ENCODE assay signal across 9 mouse cellular contexts in genomic region chr6:90945560-90946230, GRCm38 (mm10). TPM values are rescaled to one million over a fixed set of nuclear protein-coding genes. Genes with fewer than 3 reads are reported as not detected.
DNase-seq lines count a peak whose midpoint lies in the region; ATAC-seq and TF ChIP-seq lines count a peak whose summit lies in the region.
"Had no signal": no experiment of that assay in that cellular context is flagged by ENCODE, and none has a peak within 500 bp of the region (broad histone marks: within the 10 kb centered on the region; RNA-seq: fewer than 3 reads in every experiment).

No protein-coding gene starts in this region.

- H3K9ac ChIP-seq in forebrain, embryonic 15.5 days (replicated peaks), result no peak overlapping the region
- no peak overlapping the region for H3K9ac ChIP-seq in forebrain, embryonic 11.5 days (ENCODE audit: low read length)

- TF ChIP-seq POLR2A in brain, embryonic 14.5 days (IDR thresholded peaks at IDR 0.05; ENCODE audit: borderline replicate concordance, extremely low read depth, insufficient read depth, insufficient read length, poor library complexity, severe bottlenecking), result no peak
- no peak for TF ChIP-seq POLR2A in kidney, adult 2 months (IDR thresholded peaks at IDR 0.05; ENCODE audit: low read depth, low read length)
- no peak for TF ChIP-seq POLR2A in lung, adult 2 months (IDR thresholded peaks at IDR 0.05; ENCODE audit: borderline replicate concordance, extremely low read depth, low read depth, low read length)

- H3K27me3 ChIP-seq in forebrain, embryonic 15.5 days, result no peaks in the 10 kb centered on the region
- H3K27me3 ChIP-seq in forebrain, embryonic 11.5 days (ENCODE audit: control insufficient read depth, insufficient read depth, low read length), result no peaks in the 10 kb centered on the region
- no peaks in the 10 kb centered on the region for H3K27me3 ChIP-seq in kidney, adult 2 months (replicated peaks; ENCODE audit: control insufficient read depth, insufficient read depth, low read length)

- DNase-seq in forebrain, embryonic 11.5 days (ENCODE audit: low spot score), result no peak
- DNase-seq in brain, embryonic 14.5 days (ENCODE audit: low read depth), result peak; percentile 47
- peak; percentile 55 for DNase-seq in kidney, adult 2 months
- DNase-seq in lung, adult 2 months, result peak; percentile 19
- no peak for DNase-seq in yolk sac, embryonic 10.5 days (ENCODE audit: low spot score)
- no peak for DNase-seq in liver

- ATAC-seq in forebrain, embryonic 15.5 days (replicated peaks), result 0 out of 2 replicates have a peak, but pooled peaks have one; percentile 26
- ATAC-seq in forebrain, embryonic 11.5 days (replicated peaks; ENCODE audit: low FRiP score), result no peak
- ATAC-seq in megakaryocyte progenitor cell, adult 5-6 weeks (replicated peaks; ENCODE audit: poor library complexity), result no peak

- no peaks in the 10 kb centered on the region for H3K4me1 ChIP-seq in forebrain, embryonic 15.5 days
- H3K4me1 ChIP-seq in forebrain, embryonic 11.5 days (replicated peaks; ENCODE audit: control insufficient read depth, insufficient read depth, low read length), result no peaks in the 10 kb centered on the region
- no peaks in the 10 kb centered on the region for H3K4me1 ChIP-seq in kidney, adult 2 months (ENCODE audit: control insufficient read depth, insufficient read depth, low read length)
- peaks cover 3% of the 10 kb centered on the region; the same call in 1 of the 2 replicates for H3K4me1 ChIP-seq in lung, adult 2 months (ENCODE audit: control insufficient read depth, insufficient read depth, low read length)

- no peaks in the 10 kb centered on the region for H3K36me3 ChIP-seq in forebrain, embryonic 15.5 days
- H3K36me3 ChIP-seq in forebrain, embryonic 11.5 days (ENCODE audit: control insufficient read depth, insufficient read depth, low read length), result no peaks in the 10 kb centered on the region
- H3K36me3 ChIP-seq in kidney, adult 2 months (ENCODE audit: control insufficient read depth, insufficient read depth, low read length), result no peaks in the 10 kb centered on the region

- TF ChIP-seq CTCF in brain, embryonic 14.5 days (IDR thresholded peaks at IDR 0.05; ENCODE audit: borderline replicate concordance, extremely low read depth, insufficient read depth, insufficient read length), result no peak
- no peak for TF ChIP-seq CTCF in kidney, adult 2 months (conservative IDR thresholded peaks at IDR 0.05; ENCODE audit: insufficient read depth, insufficient read length, low read depth, low read length)
- no peak for TF ChIP-seq CTCF in lung, adult 2 months (IDR thresholded peaks at IDR 0.05; ENCODE audit: insufficient read depth, low read length)

- no peaks in the 10 kb centered on the region for H3K9me3 ChIP-seq in forebrain, embryonic 15.5 days
- no peaks in the 10 kb centered on the region for H3K9me3 ChIP-seq in forebrain, embryonic 11.5 days (ENCODE audit: control insufficient read depth, low read length)

- no peak overlapping the region for H3K27ac ChIP-seq in forebrain, embryonic 15.5 days (replicated peaks)
- no peak overlapping the region for H3K27ac ChIP-seq in forebrain, embryonic 11.5 days (ENCODE audit: low read depth, low read length)
- no peak overlapping the region for H3K27ac ChIP-seq in kidney, adult 2 months (ENCODE audit: insufficient read depth, low read depth, low read length)
- H3K27ac ChIP-seq: layer of hippocampus, adult 2 months had no signal

- H3K4me2 ChIP-seq in forebrain, embryonic 15.5 days (replicated peaks), result no peak overlapping the region
- H3K4me2 ChIP-seq in forebrain, embryonic 11.5 days (ENCODE audit: low read depth, low read length, severe bottlenecking), result no peak overlapping the region

- no peak overlapping the region for H3K4me3 ChIP-seq in forebrain, embryonic 15.5 days
- H3K4me3 ChIP-seq in forebrain, embryonic 11.5 days (ENCODE audit: low read depth, low read length), result no peak overlapping the region
- no peak overlapping the region for H3K4me3 ChIP-seq in kidney, adult 2 months (ENCODE audit: insufficient read depth, low read depth, low read length)
- no peak overlapping the region for H3K4me3 ChIP-seq in lung, adult 2 months (replicated peaks; ENCODE audit: extremely low read depth, low read depth, low read length)
- H3K4me3 ChIP-seq: layer of hippocampus, adult 2 months had no signal

- 49% methylated on average over 2 of the region's 2 CpGs for whole genome bisulfite sequencing in forebrain, embryonic 15.5 days
- WGBS in forebrain, embryonic 11.5 days, result 66% methylated on average over 2 of the region's 2 CpGs
- 59% methylated on average over 2 of the region's 2 CpGs for WGBS in kidney, adult 2 months
- 47% methylated on average over 2 of the region's 2 CpGs for WGBS in lung, adult 2 months

RNA-seq across cellular contexts. Expression of gene Iqsec1, which starts 42.8 kb away (rescaled TPM):
- 15.0 and 16.3 TPM in 2 replicates for polyA plus RNA-seq in forebrain, embryonic 15.5 days (2015; fragmentation: Nextera tagmentation; extraction: Ambion mirVana)
- 15.0 and 17.4 TPM in 2 replicates for polyA plus RNA-seq in forebrain, embryonic 11.5 days (2014; fragmentation: Nextera tagmentation; extraction: Ambion mirVana)
- polyA plus RNA-seq in brain, embryonic 14.5 days (2012; rRNA removed), result 55.5 and 91.1 TPM in 2 replicates
- 149 and 162 TPM in 2 replicates for polyA plus RNA-seq in kidney, adult 2 months (2012; rRNA removed)
- 191 and 257 TPM in 2 replicates for polyA plus RNA-seq in lung, adult 2 months (2012; rRNA removed)
- total RNA-seq in megakaryocyte progenitor cell, adult 5-6 weeks (2015), result 25.9 and 32.5 TPM in 2 replicates
- total RNA-seq in megakaryocyte progenitor cell, adult 5-6 weeks (2017), result 3.5 and 8.7 TPM in 2 replicates

Comparison
In these comparisons a context has a peak if more than half of its experiments do, and no peak if none do; other contexts are left out.
1. DNase-seq: peak in brain, embryonic 14.5 days (single experiment), kidney, adult 2 months (single experiment) and lung, adult 2 months (single experiment); none in forebrain, embryonic 11.5 days (single experiment), yolk sac, embryonic 10.5 days (single experiment) and liver (single experiment).